Mouse (Mus musculus) liver, adult 2 months (tissue): ENCODE results near the gene 1700067K01Rik. TPM values are rescaled to one million over a fixed set of nuclear protein-coding genes. Genes with fewer than 3 reads are reported as not detected.
A peak's percentile ranks its signal among the peaks of the same experiment; 100 is the strongest.

Experiments
- DNase-seq: peaks from one replicate; pipeline ENCODE4 v3.0.0-alpha.2; 2011; ENCODE audit warnings: low read depth, low spot score; ENCODE audit errors: extremely low read depth
- H3K27ac ChIP-seq: fragments of 200-500 bp; replicated peaks from 2 replicates; pipeline ENCODE4 v1.5.1; 2012; ENCODE audit warnings: low read depth, mild to moderate bottlenecking, control low read depth, inconsistent platforms, low read length; ENCODE audit not compliant: insufficient read depth
- H3K27me3 ChIP-seq: fragments of 200-500 bp; 2 replicates; pipeline ENCODE4 v1.6.1; 2012; ENCODE audit warnings: mild to moderate bottlenecking, moderate library complexity, low read length, inconsistent platforms; ENCODE audit not compliant: control insufficient read depth, insufficient read depth
- H3K36me3 ChIP-seq: fragments of 200-500 bp; 2 replicates; pipeline ENCODE4 v1.6.1; 2012; ENCODE audit warnings: low read length, inconsistent platforms; ENCODE audit not compliant: control insufficient read depth, insufficient read depth
- H3K4me1 ChIP-seq: fragments of 200-500 bp; 2 replicates; pipeline ENCODE4 v1.6.1; 2011; ENCODE audit warnings: low read length; ENCODE audit not compliant: control insufficient read depth, insufficient read depth
- H3K4me3 ChIP-seq: fragments of 200-500 bp; 2 replicates; pipeline ENCODE4 v1.5.1; 2011; ENCODE audit warnings: low read depth, mild to moderate bottlenecking, control low read depth, low read length, moderate library complexity; ENCODE audit not compliant: insufficient read depth
- H3K79me2 ChIP-seq: fragments of 200-500 bp; 2 replicates; pipeline ENCODE4 v1.6.1; 2012; ENCODE audit warnings: inconsistent platforms, mild to moderate bottlenecking, low read length, moderate library complexity; ENCODE audit not compliant: control insufficient read depth, insufficient read depth
- H3K9ac ChIP-seq: fragments of 200-500 bp; 2 replicates; pipeline ENCODE4 v1.6.1; 2012; ENCODE audit warnings: low read depth, mild to moderate bottlenecking, control low read depth, inconsistent platforms, low read length
- CTCF ChIP-seq: fragments of 200-500 bp; IDR thresholded peaks from 2 replicates; pipeline ENCODE4 v1.5.1; 2011; ENCODE audit warnings: low read depth, low read length, control low read depth
- POLR2A ChIP-seq: fragments of 200-500 bp; IDR thresholded peaks from 2 replicates; pipeline ENCODE4 v1.6.1; 2011; ENCODE audit warnings: low read length, control low read depth; ENCODE audit not compliant: insufficient read depth; ENCODE audit errors: extremely low read depth
- WGBS: fragments of 180-500 bp; shearing (Covaris S2); methylation state at CpG from one replicate; pipeline ENCODE4 v1.1.7; 2018; 5-methylcytosine and 5-hydroxymethylcytosine counted together
- polyA plus RNA-seq: library from polyadenylated mRNA; depleted of rRNA; stranded (reverse); fragments of >200 nt; gene quantifications from 2 replicates; pipeline ENCODE4 v1.2.3, GENCODE M21; 2012
- total RNA-seq: library from RNA; depleted of rRNA; stranded (reverse); fragments of >200 nt; gene quantifications from 2 replicates; pipeline ENCODE4 v1.2.3, GENCODE M21; 2014

The 1700067K01Rik gene
- total and polyA plus RNA-seq, 2 experiments, result 0.26 to 0.46 TPM

GRCm38 (mm10) chr8:84021096-84021495 lies 19.8 kb downstream of the 1700067K01Rik start, which contains the start of gene Palm3:
Gene Palm3, plus strand, starts transcription at chr8:84021471.
- no peak within 1 kb of the TSS for H3K4me3 ChIP-seq
- H3K4me1 ChIP-seq, result no peaks in the 10 kb centered on the region
- H3K36me3 ChIP-seq, result no peaks in the 10 kb centered on the region
- no peak within 1 kb of the TSS for H3K27ac ChIP-seq
- H3K9ac ChIP-seq, result no peak within 1 kb of the TSS
- TF ChIP-seq CTCF (no peak), POLR2A (no peak)
- no peaks in the 10 kb centered on the region for H3K79me2 ChIP-seq
- 21% methylated on average over 17 of the region's 18 CpGs for WGBS
- H3K27me3 ChIP-seq, result peaks cover 4% of the 10 kb centered on the region
- no peak for DNase-seq

- no peak overlapping the region for H3K9ac ChIP-seq
- peaks cover 4% of the 10 kb centered on the region for H3K27me3 ChIP-seq
- WGBS, result 45% methylated on average over 12 of the region's 12 CpGs
Measured at GRCm38 (mm10) chr8:84021569-84021968, 20.3 kb downstream of the 1700067K01Rik start.

DNA sequence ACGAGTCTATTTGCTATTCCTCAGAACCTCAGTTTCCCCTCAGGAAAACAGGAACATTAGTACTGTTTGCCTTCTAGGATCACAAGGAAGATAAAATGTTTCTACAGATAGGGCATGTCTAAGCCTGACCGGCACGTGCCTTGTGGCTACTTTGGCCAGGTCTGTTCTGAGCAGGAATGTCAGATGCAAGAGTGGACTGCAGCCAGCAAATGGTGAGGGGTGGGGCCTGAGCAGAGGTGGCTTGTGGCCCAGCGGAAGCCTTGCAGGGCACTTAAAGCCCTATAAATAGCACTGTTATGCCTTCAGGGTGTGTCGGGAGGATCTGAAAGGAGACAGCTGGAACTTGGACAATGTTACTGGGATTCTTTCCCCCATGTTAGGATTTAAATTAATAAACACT lies 21.8 kb downstream of the 1700067K01Rik start:
- Histone ChIP-seq H3K79me2 (no peaks in the 10 kb centered on the region), H3K4me3 (no peak overlapping the region), H3K4me1 (no peaks in the 10 kb centered on the region), H3K27ac (no peak overlapping the region), H3K36me3 (no peaks in the 10 kb centered on the region), H3K27me3 (peaks cover 4% of the 10 kb centered on the region), H3K9ac (no peak overlapping the region)
- WGBS, result 28% methylated on average over 5 of the region's 5 CpGs
- no peak for DNase-seq
- TF ChIP-seq POLR2A, result no peak
- no peak for TF ChIP-seq CTCF

More at GRCm38 (mm10) chr8:84021569-84021968, 20.3 kb downstream of the 1700067K01Rik start:
- Histone ChIP-seq H3K79me2 (no peaks in the 10 kb centered on the region), H3K36me3 (no peaks in the 10 kb centered on the region), H3K27ac (no peak overlapping the region), H3K4me3 (no peak overlapping the region), H3K4me1 (no peaks in the 10 kb centered on the region)
- TF ChIP-seq POLR2A (no peak), CTCF (no peak)
- no peak for DNase-seq

DNA sequence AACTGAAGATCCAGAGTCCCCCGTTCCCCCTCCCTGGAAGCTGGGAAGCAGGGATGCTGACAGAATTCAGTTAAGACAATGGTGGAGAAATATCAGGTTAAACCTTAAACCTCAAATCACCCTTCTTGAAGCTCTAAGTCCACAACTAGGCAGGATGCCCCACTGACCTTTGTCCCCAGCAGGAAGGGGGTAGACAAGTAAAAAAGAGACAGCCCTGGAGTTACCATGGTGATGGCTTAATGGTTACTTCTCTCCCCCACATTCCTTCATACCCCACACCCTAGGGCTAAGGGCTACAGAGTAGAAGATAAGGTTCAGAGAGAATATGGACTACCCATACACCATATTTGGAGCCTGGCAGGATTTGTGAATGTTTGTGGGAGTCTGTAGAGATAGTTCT lies 22.3 kb downstream of the 1700067K01Rik start:
- WGBS, result 74% methylated on average over 1 of the region's 1 CpGs
- no peak for TF ChIP-seq CTCF
- TF ChIP-seq POLR2A, result no peak
- Histone ChIP-seq H3K79me2 (no peaks in the 10 kb centered on the region), H3K4me3 (no peak overlapping the region), H3K4me1 (no peaks in the 10 kb centered on the region), H3K9ac (no peak overlapping the region), H3K27ac (no peak overlapping the region), H3K27me3 (peaks cover 7% of the 10 kb centered on the region), H3K36me3 (no peaks in the 10 kb centered on the region)
- DNase-seq, result no peak

- Histone ChIP-seq H3K9ac (no peak overlapping the region), H3K79me2 (no peaks in the 10 kb centered on the region), H3K4me3 (no peak overlapping the region), H3K4me1 (no peaks in the 10 kb centered on the region), H3K36me3 (no peaks in the 10 kb centered on the region), H3K27ac (no peak overlapping the region), H3K27me3 (peaks cover 7% of the 10 kb centered on the region)
- DNase-seq, result no peak
- 11% methylated on average over 10 of the region's 10 CpGs for WGBS
- TF ChIP-seq POLR2A, result no peak
- peak; percentile 86 for TF ChIP-seq CTCF
Measured at GRCm38 (mm10) chr8:84024171-84024570, 22.9 kb downstream of the 1700067K01Rik start.

GRCm38 (mm10) chr8:84025863-84026262 lies 24.6 kb downstream of the 1700067K01Rik start:
- 5% methylated on average over 37 of the region's 41 CpGs for WGBS
- Histone ChIP-seq H3K27me3 (peaks cover 7% of the 10 kb centered on the region), H3K4me3 (no peak overlapping the region), H3K36me3 (no peaks in the 10 kb centered on the region), H3K27ac (no peak overlapping the region), H3K79me2 (no peaks in the 10 kb centered on the region), H3K9ac (no peak overlapping the region), H3K4me1 (no peaks in the 10 kb centered on the region)
- DNase-seq, result no peak
- TF ChIP-seq CTCF, result no peak
- no peak for TF ChIP-seq POLR2A
